Mouse (Mus musculus) limb, embryonic 15.5 days (tissue): ENCODE data around the gene Stambpl1. TPM values are rescaled to one million over a fixed set of nuclear protein-coding genes. Genes with fewer than 3 reads are reported as not detected.

Source experiments
- ATAC-seq: fragments of 200-750 bp; cut with Nextera tagmentation; 2 replicates; pipeline ENCODE4 v1.8.0; 2017; ENCODE audit warnings: low read depth, moderate TSS enrichment; ENCODE audit not compliant: insufficient number of reproducible peaks, low FRiP score, low TSS enrichment
- H3K27ac ChIP-seq: fragments of 300-500 bp; sonication (generic); 2 replicates; pipeline ENCODE4 v1.5.1; 2015; ENCODE audit warnings: moderate library complexity, mild to moderate bottlenecking, inconsistent platforms
- H3K27me3 ChIP-seq: fragments of 300-500 bp; sonication (generic); 2 replicates; pipeline ENCODE4 v1.6.1; 2015; ENCODE audit warnings: inconsistent platforms
- H3K36me3 ChIP-seq: fragments of 300-500 bp; sonication (generic); 2 replicates; pipeline ENCODE4 v1.6.1; 2015; ENCODE audit warnings: inconsistent platforms
- H3K4me1 ChIP-seq: fragments of 300-500 bp; sonication (generic); 2 replicates; pipeline ENCODE4 v1.6.1; 2015; ENCODE audit warnings: inconsistent platforms
- H3K4me2 ChIP-seq: fragments of 300-500 bp; sonication (generic); 2 replicates; pipeline ENCODE4 v1.6.1; 2015; ENCODE audit warnings: mild to moderate bottlenecking, inconsistent platforms
- H3K4me3 ChIP-seq: fragments of 300-500 bp; sonication (generic); 2 replicates; pipeline ENCODE4 v1.5.1; 2015; ENCODE audit warnings: mild to moderate bottlenecking, inconsistent platforms
- H3K9ac ChIP-seq: fragments of 300-500 bp; sonication (generic); 2 replicates; pipeline ENCODE4 v1.6.1; 2015; ENCODE audit warnings: inconsistent platforms
- H3K9me3 ChIP-seq: fragments of 300-500 bp; sonication (generic); 2 replicates; pipeline ENCODE4 v1.6.1; 2016; ENCODE audit warnings: inconsistent platforms
- WGBS: fragments of 180-500 bp; shearing (Covaris S2); methylation state at CpG from one replicate; pipeline ENCODE4 v1.1.7; 2015; 5-methylcytosine and 5-hydroxymethylcytosine counted together
- polyA plus RNA-seq: library from polyadenylated mRNA; unstranded; fragments of >200 nt; fragmentation: Nextera tagmentation; extraction: Ambion mirVana; gene quantifications from 2 replicates; pipeline ENCODE4 v1.2.1, GENCODE M21; 2015

Gene Stambpl1
- polyA plus RNA-seq, 1 experiment from 2014 or later = 15.4 TPM

- Histone ChIP-seq H3K36me3 (no peaks in the 10 kb centered on the region), H3K27me3 (no peaks in the 10 kb centered on the region), H3K4me2 (no peak overlapping the region), H3K9me3 (no peaks in the 10 kb centered on the region), H3K9ac (no peak overlapping the region), H3K4me1 (no peaks in the 10 kb centered on the region), H3K4me3 (no peak overlapping the region), H3K27ac (no peak overlapping the region)
- ATAC-seq = no peak
- 55% methylated on average over 1 of the region's 1 CpGs for WGBS
Observed at GRCm38 (mm10) chr19:34268991-34269390, 77.0 kb downstream of the Stambpl1 start.

- no peak overlapping the region for H3K27ac ChIP-seq
- H3K27me3 ChIP-seq = no peaks in the 10 kb centered on the region
- H3K4me1 ChIP-seq = no peaks in the 10 kb centered on the region
- no peak for ATAC-seq
- H3K4me2 ChIP-seq = no peak overlapping the region
- H3K9ac ChIP-seq = no peak overlapping the region
- WGBS = 83% methylated on average over 11 of the region's 11 CpGs
- no peaks in the 10 kb centered on the region for H3K36me3 ChIP-seq
- no peaks in the 10 kb centered on the region for H3K9me3 ChIP-seq
- no peak overlapping the region for H3K4me3 ChIP-seq
Observed at GRCm38 (mm10) chr19:34270106-34270726, 78.2 kb downstream of the Stambpl1 start.

GRCm38 (mm10) chr19:34270824-34271464 is 78.9 kb downstream of the Stambpl1 start:
- Histone ChIP-seq H3K4me3 (no peak overlapping the region), H3K36me3 (no peaks in the 10 kb centered on the region), H3K27ac (no peak overlapping the region), H3K9ac (no peak overlapping the region), H3K4me2 (no peak overlapping the region), H3K9me3 (no peaks in the 10 kb centered on the region), H3K4me1 (no peaks in the 10 kb centered on the region), H3K27me3 (no peaks in the 10 kb centered on the region)
- no peak for ATAC-seq
- 92% methylated on average over 13 of the region's 13 CpGs for WGBS

- Histone ChIP-seq H3K4me1 (no peaks in the 10 kb centered on the region; the same call in 1 of the 2 replicates), H3K9ac (no peak overlapping the region), H3K4me3 (no peak overlapping the region), H3K36me3 (no peaks in the 10 kb centered on the region), H3K4me2 (no peak overlapping the region), H3K27ac (no peak overlapping the region), H3K27me3 (no peaks in the 10 kb centered on the region), H3K9me3 (no peaks in the 10 kb centered on the region)
- ATAC-seq = no peak
- 93% methylated on average over 1 of the region's 1 CpGs for WGBS
Observed at GRCm38 (mm10) chr19:34273073-34273472, 81.0 kb downstream of the Stambpl1 start.

- Histone ChIP-seq H3K27ac (no peak overlapping the region), H3K9me3 (no peaks in the 10 kb centered on the region), H3K4me2 (no peak overlapping the region), H3K27me3 (no peaks in the 10 kb centered on the region), H3K4me3 (no peak overlapping the region), H3K4me1 (no peaks in the 10 kb centered on the region; the same call in 1 of the 2 replicates), H3K9ac (no peak overlapping the region), H3K36me3 (no peaks in the 10 kb centered on the region)
- 65% methylated on average over 3 of the region's 3 CpGs for WGBS
- no peak for ATAC-seq
Observed at GRCm38 (mm10) chr19:34278078-34278477, 86.0 kb downstream of the Stambpl1 start.

GRCm38 (mm10) chr19:34283614-34284013 is 91.6 kb downstream of the Stambpl1 start:
- Histone ChIP-seq H3K36me3 (no peaks in the 10 kb centered on the region), H3K27ac (no peak overlapping the region), H3K4me3 (no peak overlapping the region), H3K9me3 (no peaks in the 10 kb centered on the region), H3K27me3 (no peaks in the 10 kb centered on the region), H3K4me2 (no peak overlapping the region), H3K4me1 (peaks cover 2% of the 10 kb centered on the region; the same call in 1 of the 2 replicates), H3K9ac (no peak overlapping the region)
- no peak for ATAC-seq
- 73% methylated on average over 6 of the region's 6 CpGs for WGBS

GRCm38 (mm10) chr19:34284383-34284782 is 92.4 kb downstream of the Stambpl1 start:
- Histone ChIP-seq H3K27ac (no peak overlapping the region), H3K4me3 (no peak overlapping the region)

GRCm38 (mm10) chr19:34284826-34285225 is 92.8 kb downstream of the Stambpl1 start:
- Histone ChIP-seq H3K4me2 (no peak overlapping the region), H3K4me1 (peaks cover 2% of the 10 kb centered on the region; the same call in 1 of the 2 replicates), H3K9ac (no peak overlapping the region), H3K27me3 (no peaks in the 10 kb centered on the region), H3K4me3 (no peak overlapping the region), H3K36me3 (no peaks in the 10 kb centered on the region), H3K9me3 (no peaks in the 10 kb centered on the region), H3K27ac (no peak overlapping the region)
- no peak for ATAC-seq
- WGBS = 56% methylated on average over 2 of the region's 2 CpGs

More at GRCm38 (mm10) chr19:34284383-34284782, 92.4 kb downstream of the Stambpl1 start:
- 54% methylated on average over 10 of the region's 10 CpGs for WGBS
- Histone ChIP-seq H3K9me3 (no peaks in the 10 kb centered on the region), H3K36me3 (no peaks in the 10 kb centered on the region), H3K4me2 (no peak overlapping the region), H3K4me1 (peaks cover 2% of the 10 kb centered on the region; the same call in 1 of the 2 replicates), H3K9ac (no peak overlapping the region), H3K27me3 (no peaks in the 10 kb centered on the region)
- no peak for ATAC-seq

GRCm38 (mm10) chr19:34287221-34287620 is 95.2 kb downstream of the Stambpl1 start:
- Histone ChIP-seq H3K36me3 (no peaks in the 10 kb centered on the region), H3K9ac (no peak overlapping the region), H3K4me3 (no peak overlapping the region), H3K27me3 (no peaks in the 10 kb centered on the region), H3K4me1 (peaks cover 16% of the 10 kb centered on the region), H3K27ac (no peak overlapping the region), H3K4me2 (no peak overlapping the region), H3K9me3 (no peaks in the 10 kb centered on the region)
- ATAC-seq = no peak

- no peak for ATAC-seq
- Histone ChIP-seq H3K4me1 (peaks cover 16% of the 10 kb centered on the region), H3K4me3 (no peak overlapping the region), H3K9ac (no peak overlapping the region), H3K36me3 (no peaks in the 10 kb centered on the region), H3K9me3 (no peaks in the 10 kb centered on the region), H3K27me3 (no peaks in the 10 kb centered on the region), H3K27ac (no peak overlapping the region), H3K4me2 (no peak overlapping the region)
- WGBS = 76% methylated on average over 13 of the region's 13 CpGs
Observed at GRCm38 (mm10) chr19:34287656-34288415, 95.8 kb downstream of the Stambpl1 start.

GRCm38 (mm10) chr19:34288696-34289095 is 96.7 kb downstream of the Stambpl1 start:
- ATAC-seq = no peak
- Histone ChIP-seq H3K4me2 (no peak overlapping the region), H3K27me3 (0 out of 2 replicates have a peak, but pooled peaks cover 3% of the 10 kb centered on the region), H3K4me3 (no peak overlapping the region), H3K9ac (no peak overlapping the region), H3K9me3 (no peaks in the 10 kb centered on the region), H3K36me3 (no peaks in the 10 kb centered on the region), H3K4me1 (peaks cover 16% of the 10 kb centered on the region), H3K27ac (no peak overlapping the region)
- WGBS = 91% methylated on average over 1 of the region's 1 CpGs
